Mouse (Mus musculus): ENCODE data around the gene Amn. TPM values are rescaled to one million over a fixed set of nuclear protein-coding genes. Genes with fewer than 3 reads are reported as not detected.
A peak's percentile ranks its signal among the peaks of the same experiment; 100 is the strongest.

The Amn gene
- 10 to 100 TPM in 1 of 2 experiments, 1 to 10 TPM in 1; 9.4 to 12.5 TPM for total RNA-seq (2021)

DNA sequence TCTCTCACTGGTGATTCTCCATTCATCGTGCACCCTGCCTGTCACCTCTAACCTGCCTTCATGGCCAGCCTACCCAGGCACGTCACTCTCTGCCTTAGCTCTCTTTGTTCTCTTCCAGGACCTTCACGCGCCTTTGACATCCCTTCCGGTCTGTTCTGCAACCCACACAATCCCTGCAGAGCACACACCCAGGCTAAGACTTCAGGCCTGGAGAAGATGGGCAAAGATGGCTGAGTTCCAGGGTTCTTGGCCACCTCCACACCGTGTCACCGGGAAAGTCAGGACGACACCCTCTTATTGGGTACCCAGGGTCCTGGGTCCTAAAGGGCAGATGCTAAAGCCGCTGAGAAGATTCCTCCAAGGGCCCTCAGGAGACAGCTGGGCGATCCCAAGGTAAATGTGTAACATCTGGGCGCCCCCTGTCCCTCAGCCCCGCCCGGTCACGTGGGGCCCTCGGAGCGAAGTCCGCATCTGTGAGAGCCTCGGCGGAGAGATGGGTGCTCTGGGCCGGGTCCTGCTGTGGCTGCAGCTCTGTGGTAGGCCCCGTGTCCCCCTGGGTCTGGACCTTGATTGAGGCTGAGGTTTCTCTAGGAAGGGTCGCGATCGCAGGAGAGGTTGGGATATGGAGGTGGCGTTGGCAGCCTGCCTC lies at the start of gene Amn:
TSS of gene Amn (plus strand) at position 467 of the 649 bp plus-strand sequence.
- intact Hi-C loops (cut with DNase I), result no loop called here
- no peak for DNase-seq (ENCODE audit: low spot score in 2 of 2)

DNA sequence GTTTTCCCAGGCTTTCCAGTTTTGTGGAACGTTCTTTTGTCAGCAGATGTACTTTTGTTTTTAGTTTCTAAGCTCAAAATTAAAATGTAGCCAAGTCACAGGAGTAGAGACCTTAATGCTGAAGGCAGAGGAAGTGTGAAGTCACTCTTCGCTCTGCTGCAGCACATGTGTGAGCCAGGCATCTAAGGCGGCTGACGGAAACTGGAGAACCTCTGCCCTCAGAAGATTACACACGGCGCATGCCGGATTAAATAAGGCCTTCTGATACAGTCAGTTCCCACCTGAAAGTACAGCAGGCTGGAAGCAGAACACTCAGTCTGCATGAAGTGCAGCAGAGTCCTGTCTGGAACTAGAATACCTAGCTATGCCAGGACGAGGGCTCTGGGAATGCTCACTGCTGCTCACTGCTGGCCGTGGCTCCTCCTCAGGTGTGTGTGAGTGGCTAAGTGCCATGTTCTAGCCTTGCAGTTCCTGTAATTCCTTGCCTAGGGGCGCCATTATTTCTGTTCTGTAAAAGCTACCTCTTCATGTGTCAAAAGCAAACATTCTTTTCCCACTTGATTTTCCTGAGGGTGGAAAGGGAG lies 45.6 kb upstream of the Amn start:
- no peak for DNase-seq (ENCODE audit: low spot score in 2 of 2)
- intact Hi-C loops (cut with DNase I), result no loop called here

DNA sequence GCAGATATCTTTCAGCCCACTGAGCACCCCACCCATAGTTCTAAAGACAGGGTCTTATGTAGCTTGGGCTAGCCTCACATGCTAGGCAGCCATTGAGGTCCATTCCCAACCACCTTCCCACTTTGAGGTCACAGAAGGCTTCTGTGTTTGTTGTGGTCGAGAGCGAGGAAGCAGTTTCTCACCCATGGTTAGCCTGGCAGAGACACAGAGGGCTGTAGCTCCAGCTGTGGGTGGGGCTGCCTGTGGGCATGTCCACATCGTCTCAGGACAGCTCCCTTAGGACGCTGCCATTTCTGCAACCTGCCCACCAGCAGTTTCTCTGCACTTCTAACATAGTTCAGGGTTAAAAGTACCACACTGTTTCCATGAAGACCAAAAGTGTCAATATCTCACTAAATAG lies 43.5 kb upstream of the Amn start:
- intact Hi-C loops (cut with DNase I), result no loop called here
- DNase-seq (ENCODE audit: low spot score in 2 of 2), result no peak

DNA sequence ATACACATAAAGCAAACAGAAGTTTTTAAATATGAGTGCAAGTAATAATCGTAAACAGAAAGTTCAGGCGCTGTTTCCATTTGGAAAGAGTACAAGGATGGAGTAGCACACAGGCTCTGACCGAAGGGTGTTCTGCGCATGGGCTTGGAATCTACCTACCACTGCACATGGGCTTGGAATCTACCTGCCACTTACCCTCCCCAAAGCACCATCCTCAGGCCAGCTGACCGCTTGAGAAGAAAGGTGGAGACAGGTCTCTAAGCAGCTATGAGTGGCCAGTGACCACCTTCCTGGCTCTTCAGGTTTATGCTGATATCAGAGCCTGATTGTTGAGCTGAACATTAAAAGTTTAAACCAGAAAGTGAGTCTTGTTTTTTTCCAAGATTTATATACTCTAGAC lies 42.4 kb upstream of the Amn start:
- intact Hi-C loops (cut with DNase I), result no loop called here
- no peak for DNase-seq (ENCODE audit: low spot score in 2 of 2)

DNA sequence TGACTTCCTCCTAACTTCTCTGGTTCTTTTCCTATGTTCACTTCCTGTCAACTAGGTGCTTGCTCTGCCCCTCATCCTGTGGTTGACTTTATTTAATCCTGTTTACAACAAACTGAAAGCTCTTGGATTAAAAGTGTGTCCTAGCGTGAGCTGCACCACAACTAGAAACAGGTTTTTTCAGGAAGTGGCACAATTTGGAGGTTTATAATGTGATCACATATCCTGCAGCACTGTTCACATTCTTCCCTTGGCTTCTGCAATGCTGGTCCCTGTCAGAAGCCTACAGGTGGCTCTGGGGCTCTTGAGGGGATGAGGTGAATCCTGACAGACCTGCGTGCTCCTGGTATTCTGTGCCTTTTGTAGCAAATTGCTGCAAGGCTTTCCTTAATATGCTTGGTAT lies 40.1 kb upstream of the Amn start:
- intact Hi-C loops (cut with DNase I), result no loop called here

DNA sequence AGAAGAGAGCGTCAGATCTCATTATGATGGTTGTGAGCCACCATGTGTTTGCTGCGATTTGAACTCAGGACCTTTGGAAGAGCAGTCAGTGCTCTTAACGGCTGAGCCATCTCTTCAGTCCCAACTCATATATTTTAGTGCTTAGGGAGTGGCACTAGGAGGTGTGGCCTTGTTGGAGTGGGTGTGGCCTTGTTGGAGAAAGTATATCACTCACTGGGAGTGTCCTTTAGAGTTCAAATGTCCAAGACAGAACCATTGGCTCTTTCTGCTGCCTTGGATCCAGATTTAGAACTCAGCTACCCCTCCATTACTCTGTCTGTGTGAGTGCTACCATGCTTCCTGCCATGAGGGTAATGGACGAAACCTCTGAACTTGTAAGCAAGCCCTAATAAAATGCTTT lies 37.1 kb upstream of the Amn start:
- DNase-seq (ENCODE audit: low spot score in 2 of 2), result no peak
- intact Hi-C loops (cut with DNase I), result no loop called here

More for the DNA sequence above, 40.1 kb upstream of the Amn start:
- no peak for DNase-seq (ENCODE audit: low spot score in 2 of 2)

DNA sequence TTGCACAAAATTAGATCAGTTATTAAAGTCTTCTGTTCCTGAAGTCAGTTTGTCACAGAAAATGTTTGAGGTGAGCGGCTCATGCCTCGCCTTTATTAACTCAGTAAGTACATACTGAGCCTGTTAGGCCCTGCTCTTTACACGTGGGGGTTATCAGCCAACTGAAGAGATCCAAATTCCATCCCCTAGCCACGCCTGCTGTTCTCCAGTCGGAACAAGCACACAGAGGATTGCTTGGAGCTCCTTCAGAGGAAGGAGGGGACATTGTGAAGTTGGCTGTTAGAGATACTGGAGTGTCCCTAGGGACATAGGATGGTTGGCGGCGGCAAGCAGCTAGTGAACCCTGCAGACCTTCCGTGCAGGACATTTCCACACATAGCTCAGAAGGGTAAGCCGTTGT lies 36.5 kb upstream of the Amn start:
- intact Hi-C loops (cut with DNase I), result no loop called here
- DNase-seq (ENCODE audit: low spot score in 2 of 2), result no peak

DNA sequence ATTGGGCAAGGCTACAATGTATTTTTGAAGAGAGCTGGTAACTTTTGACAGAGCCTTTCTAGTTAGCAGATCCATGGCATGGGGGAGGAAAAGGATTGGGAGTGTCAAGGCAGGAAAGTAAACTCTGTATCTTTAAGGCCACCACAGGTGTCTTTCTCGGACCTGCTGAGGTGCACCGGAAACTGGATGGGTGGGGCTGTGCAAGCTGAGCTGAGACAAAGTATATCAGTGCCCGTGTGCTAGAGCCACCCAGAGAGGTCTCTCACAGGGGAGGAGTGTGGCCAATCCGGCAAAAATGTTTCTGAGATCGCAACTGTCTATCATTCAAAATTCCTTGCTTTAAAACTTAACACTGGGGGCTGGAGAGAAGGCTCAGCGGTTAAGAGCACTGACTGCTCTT lies 35.3 kb upstream of the Amn start:
- DNase-seq (ENCODE audit: low spot score in 2 of 2), result no peak
- intact Hi-C loops (cut with DNase I), result no loop called here

DNA sequence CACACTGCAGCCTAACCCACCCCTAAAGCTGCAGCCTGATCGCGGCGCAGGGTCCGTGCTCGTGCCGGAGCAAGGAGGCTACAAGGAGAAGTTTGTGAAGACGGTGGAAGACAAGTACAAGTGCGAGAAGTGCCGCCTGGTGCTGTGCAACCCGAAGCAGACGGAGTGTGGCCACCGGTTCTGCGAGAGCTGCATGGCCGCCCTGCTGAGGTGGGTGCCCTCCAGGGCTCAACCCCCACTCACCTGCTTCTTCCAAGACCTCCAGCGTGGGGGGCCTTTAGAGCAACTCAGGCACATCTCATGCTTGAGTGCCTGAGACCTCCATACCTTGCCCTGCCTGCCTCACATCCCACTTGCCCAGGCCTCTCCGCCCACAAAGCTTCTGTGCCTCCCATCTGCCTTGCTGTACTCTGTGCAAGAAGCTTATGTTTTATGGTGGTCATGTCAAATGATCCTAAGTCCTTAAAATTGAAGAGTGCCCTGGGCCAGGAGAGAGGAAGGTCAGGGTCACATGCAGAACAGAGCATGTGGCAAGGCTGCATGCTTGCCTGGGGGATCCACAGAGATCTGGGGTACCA lies 33.2 kb upstream of the Amn start:
- DNase-seq (ENCODE audit: low spot score in 2 of 2), result peak in 1 of 2 experiments; percentile 44
- intact Hi-C loops (cut with DNase I), result no loop called here

DNA sequence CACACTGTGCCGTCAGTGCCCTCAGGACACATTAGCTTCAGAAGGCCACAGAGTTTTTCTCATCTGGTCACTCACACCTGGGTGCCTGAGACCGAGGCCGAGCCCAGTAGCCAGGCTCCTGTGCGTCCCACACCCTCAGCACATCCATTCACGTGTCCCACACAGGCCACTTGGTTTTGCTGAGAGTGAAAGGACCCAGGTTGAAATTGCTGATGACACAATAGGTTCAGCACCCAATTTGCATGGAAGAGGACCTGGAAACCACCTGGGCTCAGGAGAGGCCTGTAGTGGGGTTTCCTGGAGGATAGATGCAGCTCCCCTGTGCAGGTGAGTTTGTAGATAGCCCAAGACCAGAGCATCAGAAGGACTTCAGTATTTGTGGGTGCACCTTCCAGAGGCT lies 32.5 kb upstream of the Amn start:
- intact Hi-C loops (cut with DNase I), result no loop called here
- no peak for DNase-seq (ENCODE audit: low spot score in 2 of 2)

DNA sequence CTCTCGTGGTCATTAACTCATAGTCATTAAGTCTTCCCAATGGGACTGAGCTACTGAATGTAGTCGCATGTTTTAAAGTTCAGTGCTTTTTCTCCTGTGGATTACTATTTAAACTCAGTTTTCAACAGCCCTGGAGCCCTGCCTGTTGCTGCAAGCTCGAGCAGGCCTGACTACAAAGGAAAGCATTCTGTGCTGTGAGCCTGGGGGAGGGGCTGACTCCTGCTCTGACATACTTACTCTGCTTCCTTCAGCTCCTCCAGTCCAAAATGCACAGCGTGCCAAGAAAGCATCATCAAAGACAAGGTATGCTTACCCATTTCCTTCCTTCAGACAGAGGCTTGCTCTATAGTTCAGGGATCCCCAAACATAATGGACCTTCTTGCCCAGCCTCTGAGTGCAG lies 32.1 kb upstream of the Amn start:
- intact Hi-C loops (cut with DNase I), result no loop called here
- DNase-seq (ENCODE audit: low spot score in 2 of 2), result peak in 1 of 2 experiments; percentile 48

DNA sequence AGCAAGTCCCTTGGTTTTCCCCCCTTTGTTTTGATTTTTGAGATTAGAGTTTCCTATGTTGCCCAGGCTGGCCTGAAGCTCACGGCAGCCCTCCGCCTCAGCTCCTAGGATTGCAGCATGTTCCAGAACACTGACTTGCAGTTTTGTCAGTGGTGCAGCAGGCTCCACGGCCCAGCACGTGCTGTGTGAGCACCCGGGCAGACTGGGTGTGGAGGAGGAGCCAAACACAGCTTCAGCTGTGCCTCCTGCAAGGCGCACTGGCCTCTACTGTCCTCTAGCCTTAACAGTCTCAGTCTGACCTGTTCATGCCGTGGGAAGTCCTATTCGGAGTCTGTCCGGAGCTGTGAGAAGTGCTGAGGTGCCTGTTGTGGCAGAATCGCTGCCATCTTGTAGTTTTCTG lies 31.0 kb upstream of the Amn start:
- intact Hi-C loops (cut with DNase I), result no loop called here

DNA sequence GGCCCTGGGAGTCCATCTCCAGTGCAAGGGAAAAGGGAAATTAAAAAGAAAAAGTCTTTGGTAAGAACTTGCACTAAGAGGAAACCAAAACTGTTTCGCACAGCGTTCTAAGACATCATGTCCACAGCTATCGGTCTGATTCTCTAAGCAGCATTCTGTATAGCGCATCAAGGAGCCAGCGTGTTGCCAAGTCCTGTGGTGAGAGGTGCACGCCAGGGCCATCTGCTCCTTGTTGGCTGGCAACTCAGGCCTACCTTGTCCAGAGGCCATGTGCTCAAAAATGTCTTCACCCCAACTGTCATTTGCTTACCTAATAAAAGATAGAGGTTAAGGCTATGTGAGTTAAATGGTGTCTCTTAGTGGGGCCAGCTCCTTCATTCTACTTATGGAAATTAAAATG lies 29.0 kb upstream of the Amn start:
- DNase-seq (ENCODE audit: low spot score in 2 of 2), result no peak
- intact Hi-C loops (cut with DNase I), result no loop called here

More for the DNA sequence above, 31.0 kb upstream of the Amn start:
- no peak for DNase-seq (ENCODE audit: low spot score in 2 of 2)

DNA sequence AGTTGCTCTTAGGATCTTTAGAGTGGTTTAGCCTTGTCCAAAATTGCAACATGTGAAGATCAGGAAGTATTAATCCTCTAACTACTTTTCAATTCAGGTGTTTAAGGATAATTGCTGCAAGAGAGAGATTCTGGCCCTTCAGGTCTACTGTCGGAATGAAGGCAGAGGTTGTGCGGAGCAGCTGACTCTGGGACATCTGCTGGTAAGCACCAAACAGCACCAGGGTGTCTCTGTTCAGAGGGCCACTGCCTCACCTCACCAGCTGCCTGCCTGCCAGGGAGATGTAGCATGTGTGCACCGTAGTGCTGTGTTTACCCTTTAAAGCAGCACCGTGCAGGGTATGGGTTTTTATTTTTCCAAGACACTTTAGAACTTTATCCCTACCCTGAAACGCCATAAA lies 28.5 kb upstream of the Amn start:
- DNase-seq (ENCODE audit: low spot score in 2 of 2), result no peak
- intact Hi-C loops (cut with DNase I), result no loop called here

DNA sequence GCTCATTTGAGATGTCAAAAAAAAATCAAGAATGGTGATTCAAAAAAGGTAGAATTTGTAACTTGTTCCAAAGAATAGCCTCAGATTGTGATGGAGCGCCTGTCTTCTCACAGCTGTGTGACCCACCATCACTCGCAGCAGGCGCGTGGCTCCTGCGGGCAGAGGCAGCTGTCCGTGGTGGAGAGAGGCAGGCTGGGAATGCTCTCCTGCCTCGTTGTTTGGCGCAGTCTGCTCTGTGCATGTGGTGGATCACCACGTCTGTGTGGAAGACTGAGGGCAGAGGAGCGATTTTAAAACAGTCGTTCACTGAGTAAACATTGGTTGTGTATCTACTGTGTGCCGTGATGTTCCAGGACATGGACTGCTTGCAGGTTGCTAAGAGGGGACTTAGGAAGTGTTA lies 27.2 kb upstream of the Amn start:
- DNase-seq (ENCODE audit: low spot score in 2 of 2), result peak in 1 of 2 experiments; percentile 17
- intact Hi-C loops (cut with DNase I), result no loop called here

DNA sequence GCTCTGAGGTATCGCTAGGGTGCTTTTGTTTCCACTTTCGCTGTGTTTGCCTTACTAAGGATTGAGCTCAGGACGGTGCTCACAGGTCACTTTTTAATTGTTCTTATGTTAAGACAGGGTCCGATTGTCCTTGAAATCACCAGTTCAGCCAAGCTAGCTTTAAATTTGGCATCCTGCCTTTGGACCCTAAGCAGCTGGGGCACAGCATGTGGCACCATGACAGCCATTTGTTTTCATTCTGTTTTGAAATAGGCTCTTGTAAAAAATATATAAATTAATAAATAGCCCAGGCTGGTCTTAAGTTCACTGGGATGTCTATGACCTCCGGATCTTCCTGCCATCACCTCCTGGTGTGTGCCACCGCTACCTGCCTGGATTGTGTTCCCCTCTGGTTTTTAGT lies 25.8 kb upstream of the Amn start:
- intact Hi-C loops (cut with DNase I), result no loop called here
- DNase-seq (ENCODE audit: low spot score in 2 of 2), result no peak

DNA sequence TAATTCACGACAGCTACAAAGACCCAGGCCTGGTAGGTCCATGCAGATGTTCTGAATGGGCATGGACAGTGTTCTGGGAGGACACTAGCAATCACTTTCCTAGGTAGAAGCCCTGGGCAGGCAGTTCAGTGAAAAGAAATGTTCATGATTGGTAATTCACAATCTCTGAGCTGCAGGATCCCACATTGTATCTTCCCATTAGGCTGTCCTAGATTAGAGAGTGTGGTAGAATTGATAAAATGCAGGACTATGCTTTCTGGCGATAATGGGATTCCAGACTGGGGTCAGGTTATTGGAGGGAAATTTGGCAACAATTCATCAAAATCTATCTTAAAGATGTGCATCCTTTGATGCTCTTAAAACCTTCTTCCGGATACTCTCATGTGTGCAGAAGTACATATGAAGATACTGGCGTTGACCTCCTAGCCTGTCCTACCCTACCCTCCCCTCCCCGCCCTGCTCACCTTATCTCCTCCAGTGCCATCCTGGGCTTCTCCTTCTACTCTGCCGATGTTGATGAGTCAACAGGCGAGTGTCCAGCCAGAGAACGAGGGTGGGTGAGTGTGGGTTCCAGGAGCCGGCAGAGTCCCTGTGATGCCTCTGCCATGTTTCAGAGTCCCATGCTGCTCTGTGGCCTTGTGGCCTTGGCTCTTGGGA lies 24.0 kb upstream of the Amn start:
- intact Hi-C loops (cut with DNase I), result no loop called here
- DNase-seq (ENCODE audit: low spot score in 2 of 2), result no peak

DNA sequence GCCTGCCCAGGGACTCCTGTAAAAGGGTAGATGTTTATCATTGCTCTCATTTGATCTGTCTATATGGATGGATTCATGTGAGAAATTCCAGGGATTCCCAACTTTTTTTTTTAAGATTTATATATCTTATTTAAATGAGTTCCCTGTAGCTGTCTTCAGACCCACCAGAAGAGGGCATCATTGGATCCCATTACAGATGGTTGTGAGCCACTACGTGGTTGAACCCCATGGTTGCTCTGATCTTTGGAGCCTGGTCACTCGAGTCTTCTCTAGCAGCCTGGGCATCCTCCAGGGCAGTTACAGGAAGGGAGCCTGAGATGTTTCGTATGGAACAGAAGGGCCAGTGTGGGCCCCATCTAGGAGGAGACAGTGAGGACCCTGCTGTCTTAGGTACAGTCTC lies 21.8 kb upstream of the Amn start:
- intact Hi-C loops (cut with DNase I), result no loop called here
- DNase-seq (ENCODE audit: low spot score in 2 of 2), result no peak

DNA sequence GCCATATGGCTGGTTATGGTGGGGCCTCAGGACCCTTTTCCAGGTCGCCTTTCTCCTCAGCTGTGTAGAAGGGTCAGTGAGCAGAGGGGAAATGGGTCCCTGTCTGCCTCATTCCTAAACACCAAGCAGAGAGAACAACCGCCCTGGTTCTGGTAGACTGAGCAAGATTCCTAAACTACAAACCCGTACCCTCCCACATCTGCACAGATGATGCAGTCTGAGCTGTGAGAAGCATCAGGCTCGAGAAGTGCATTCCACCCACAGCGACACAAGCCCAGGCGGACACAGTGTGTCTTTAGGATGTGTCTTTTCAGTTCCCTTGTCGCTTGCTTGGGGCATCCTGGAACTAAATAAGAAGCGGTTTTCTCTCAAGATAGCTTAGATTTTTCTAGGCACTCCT lies 20.8 kb upstream of the Amn start:
- peak in 1 of 2 experiments; percentile 68 for DNase-seq (ENCODE audit: low spot score in 2 of 2)
- intact Hi-C loops (cut with DNase I), result loop anchor here (2.0 to 5.0 kb wide), 2 partner anchors 85 to 163 kb away; no protein-coding TSS in a partner anchor

DNA sequence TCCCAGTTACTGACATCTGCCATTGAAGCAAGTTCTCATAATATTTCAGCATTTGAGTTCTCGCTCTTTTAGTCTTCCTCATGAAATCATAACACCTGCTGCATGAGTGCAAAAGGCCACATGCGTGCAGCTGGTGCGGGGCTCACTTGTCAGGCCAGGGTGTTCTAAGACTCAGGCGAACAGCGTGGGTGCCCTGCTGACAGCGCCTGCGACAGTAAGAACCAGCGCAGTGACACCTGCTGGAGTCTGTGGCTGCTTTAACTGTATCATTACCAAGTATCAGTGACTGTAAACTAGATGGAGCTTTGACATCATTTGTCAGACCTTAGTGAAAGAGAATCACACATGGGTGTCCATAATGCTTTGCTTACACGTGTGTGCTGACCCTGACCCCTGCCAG lies 19.7 kb upstream of the Amn start:
- intact Hi-C loops (cut with DNase I), result loop anchor here (2.0 to 5.0 kb wide), 2 partner anchors 86 to 164 kb away; no protein-coding TSS in a partner anchor

DNA sequence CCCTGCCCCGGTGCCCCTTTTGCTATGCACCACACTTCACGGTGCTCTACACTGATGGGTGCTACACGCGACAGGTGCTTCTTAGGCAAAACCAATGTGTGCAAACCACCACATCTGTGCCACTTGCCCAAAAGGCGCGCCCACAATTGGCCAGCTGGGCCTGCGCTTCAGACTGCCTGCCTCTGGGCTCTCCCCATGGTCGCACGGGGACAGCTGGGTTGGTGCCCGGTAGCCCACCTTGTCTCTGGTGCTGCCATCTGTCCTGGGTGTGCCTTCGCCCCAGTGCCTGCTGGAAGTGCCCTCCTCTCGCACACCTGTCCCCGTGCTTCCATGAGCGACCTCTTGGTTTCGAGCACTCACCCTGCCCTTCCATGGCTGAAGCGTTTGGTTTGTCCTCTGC lies 7.2 kb upstream of the Amn start:
- intact Hi-C loops (cut with DNase I), result no loop called here
- no peak for DNase-seq (ENCODE audit: low spot score in 2 of 2)

More for the DNA sequence above, 19.7 kb upstream of the Amn start:
- DNase-seq (ENCODE audit: low spot score in 2 of 2), result peak in 1 of 2 experiments; percentile 38

All from left cerebral cortex, postnatal 25 days (tissue).